Mouse (Mus musculus) CD8-positive naive resting alpha-beta T cell, adult 57 days (primary cell): Measurements from ENCODE around the gene Capn2. TPM values are rescaled to one million over a fixed set of nuclear protein-coding genes. Genes with fewer than 3 reads are reported as not detected.

Source experiments
- total RNA-seq: library from RNA; stranded (reverse); gene quantifications from one replicate; pipeline ENCODE4 v1.2.4, GENCODE M21; 2023

The Capn2 gene
- total RNA-seq = 57.7 TPM

GRCm38 (mm10) chr1:182516758-182517676 lies at the start of gene Capn2:
TSS of gene Capn2 (minus strand) at chr1:182517608.

GRCm38 (mm10) chr1:182564408-182565120 lies 47.2 kb upstream of the Capn2 start, which contains the start of gene Capn8:
TSS of gene Capn8 (plus strand) at chr1:182565007.

Other genes starting within 250 kb of the Capn2 start
- 46.9 TPM for gene Degs1, start 234.8 kb downstream of the Capn2 start, total RNA-seq
- 62.1 TPM for gene Fbxo28, start 176.0 kb downstream of the Capn2 start, total RNA-seq
- 36.3 TPM for gene Trp53bp2, start 108.4 kb downstream of the Capn2 start, total RNA-seq
- not detected for gene Capn8, start 47.4 kb upstream of the Capn2 start, total RNA-seq
- not detected for gene Ccdc185, start 231.6 kb upstream of the Capn2 start, total RNA-seq
- gene Susd4, start 246.3 kb upstream of the Capn2 start, total RNA-seq = 8.6 TPM